Mouse (Mus musculus): ENCODE measurements around the gene Iqcd.

Gene Iqcd

DNA sequence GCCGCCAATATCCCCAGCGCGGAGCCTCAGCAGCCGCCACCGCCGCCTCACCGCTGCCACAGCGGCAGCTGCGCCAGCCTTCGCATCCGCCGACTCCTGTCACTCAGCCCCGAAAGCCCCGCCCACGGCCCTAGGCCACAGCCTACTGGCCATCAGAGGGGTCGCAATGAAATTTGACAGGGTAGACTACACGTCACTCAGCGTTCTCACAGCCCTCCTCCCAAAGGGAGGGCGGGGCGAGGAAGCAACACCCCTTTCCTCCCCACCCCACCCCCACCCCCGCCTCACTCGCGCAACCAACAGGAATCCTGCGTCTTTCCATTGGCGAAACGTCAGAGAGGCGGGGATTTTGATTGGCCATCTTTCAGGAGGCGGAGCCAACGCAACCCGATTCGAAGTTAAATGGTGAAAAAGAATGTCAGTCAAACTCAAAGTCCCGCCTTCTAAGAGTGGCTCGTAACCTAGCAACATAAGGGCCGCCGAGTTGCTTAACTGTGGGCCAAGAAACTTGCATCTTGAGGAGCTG, at the start of gene Iqcd, which contains the start of gene Tpcn1:
Iqcd (plus strand) TSS at position 448 of the 526 bp plus-strand sequence.
Tpcn1 (minus strand) TSS at position 105 of the 526 bp plus-strand sequence.
- peak; percentile 100 for DNase-seq (ENCODE audit: low read depth, low spot score)

DNA sequence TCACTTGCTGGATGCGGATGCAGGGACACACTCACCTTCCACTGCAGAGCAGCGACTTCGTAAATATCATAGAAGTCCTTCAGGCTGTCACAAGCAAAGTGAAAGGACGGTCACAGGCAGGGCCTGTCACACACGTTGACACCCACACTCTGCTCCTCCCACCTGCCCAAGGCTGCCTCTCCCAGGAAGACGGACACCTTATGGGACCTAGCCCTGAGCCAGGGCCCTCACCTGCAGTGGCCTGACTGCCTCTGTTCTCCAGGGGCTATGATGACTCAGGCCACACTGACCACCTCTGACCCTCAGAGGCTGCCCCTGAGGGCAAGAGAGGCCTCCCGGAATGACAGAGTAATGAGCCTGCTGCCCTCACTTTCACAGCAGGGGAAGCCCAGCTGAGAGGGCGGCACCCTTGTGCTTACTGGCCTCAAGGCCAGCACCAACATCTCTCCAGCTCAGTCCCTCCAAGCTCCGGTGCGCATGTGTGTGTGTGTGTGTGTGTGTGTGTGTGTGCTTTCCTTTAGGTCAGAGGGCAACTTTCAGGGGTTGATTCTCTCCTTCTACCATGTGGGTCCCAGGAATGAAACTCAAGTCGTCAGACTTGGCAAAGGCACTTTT, 40.5 kb upstream of the Iqcd start:
- no peak for DNase-seq (ENCODE audit: low read depth, low spot score)

DNA sequence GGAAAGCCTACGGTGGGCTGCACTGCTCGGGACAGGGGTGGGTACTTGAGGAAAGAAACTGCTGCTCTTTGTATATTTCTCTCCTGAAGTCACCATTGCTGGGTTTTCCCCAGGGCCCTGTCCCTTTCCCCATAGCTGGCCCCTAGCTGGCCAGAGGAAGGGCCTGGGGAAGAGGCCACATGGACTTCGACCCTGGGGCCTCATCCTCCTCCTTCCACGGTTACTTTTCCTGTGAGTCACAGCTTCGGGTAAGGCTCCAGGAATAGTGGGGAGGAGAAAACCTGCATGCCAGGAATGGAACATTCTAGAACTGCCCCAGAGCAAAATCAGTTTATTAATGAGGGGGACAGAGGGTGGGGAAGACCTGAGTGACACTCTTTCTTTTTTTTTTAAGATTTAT, 38.7 kb upstream of the Iqcd start:
- DNase-seq (ENCODE audit: low read depth, low spot score) = peak; percentile 30

DNA sequence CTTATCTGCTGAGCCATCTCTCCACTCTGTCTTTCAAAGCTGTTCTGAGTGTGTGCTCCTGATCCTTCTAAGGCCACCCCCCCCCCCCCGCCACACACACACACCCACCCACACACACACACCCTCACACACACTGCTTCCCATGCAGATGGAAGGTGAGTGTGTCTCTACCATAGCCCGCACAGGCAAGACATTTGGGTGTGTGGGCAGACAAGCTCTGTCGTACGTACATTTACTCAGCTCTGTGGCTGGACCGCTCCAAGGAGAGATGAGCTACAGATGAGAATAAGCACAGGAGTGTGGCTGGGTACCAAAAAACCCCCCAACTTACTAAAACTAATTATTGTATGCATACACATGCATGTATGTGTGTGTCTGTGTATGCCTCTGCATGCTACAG, 38.1 kb upstream of the Iqcd start:
- DNase-seq (ENCODE audit: low read depth, low spot score) = no peak

DNA sequence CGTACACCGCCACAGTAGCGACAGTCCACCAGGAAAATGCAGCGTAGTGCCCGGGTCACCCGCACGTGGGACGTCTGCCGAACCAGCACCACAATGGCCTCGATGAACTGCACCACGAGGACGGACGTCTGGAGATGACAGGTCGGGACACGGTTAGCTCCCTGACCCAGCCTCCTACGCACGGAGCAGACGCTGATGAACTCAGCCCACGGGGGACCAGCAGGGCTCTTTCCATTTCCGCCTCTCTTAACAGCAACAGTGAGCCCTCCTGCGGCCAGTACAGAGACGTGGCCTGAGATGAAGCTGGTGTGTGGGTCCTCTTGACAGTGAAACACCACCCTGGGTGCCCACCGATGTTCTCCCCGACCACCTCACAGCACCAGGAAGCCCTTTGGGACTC, 32.9 kb upstream of the Iqcd start:
- DNase-seq (ENCODE audit: low read depth, low spot score) = no peak

DNA sequence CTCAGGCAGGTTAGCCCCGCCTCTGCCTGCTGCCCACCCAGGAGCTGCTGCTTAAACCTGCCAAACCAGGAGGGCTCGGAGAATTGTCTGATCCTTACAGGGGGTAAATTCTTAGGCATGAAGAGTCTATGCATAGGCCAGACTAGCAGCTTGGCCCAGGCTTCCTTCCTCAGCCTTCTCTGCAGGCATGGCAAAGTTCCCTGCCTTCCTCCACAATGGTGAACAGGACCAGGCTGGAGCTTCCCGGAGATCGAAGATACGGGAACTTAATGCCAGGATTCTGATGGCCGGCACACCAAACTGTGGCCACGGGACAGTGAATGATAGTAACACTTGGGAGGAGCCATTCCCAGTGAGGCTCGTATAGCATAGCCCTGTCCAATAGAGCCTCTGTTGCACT, 30.8 kb upstream of the Iqcd start:
- no peak for DNase-seq (ENCODE audit: low read depth, low spot score)

DNA sequence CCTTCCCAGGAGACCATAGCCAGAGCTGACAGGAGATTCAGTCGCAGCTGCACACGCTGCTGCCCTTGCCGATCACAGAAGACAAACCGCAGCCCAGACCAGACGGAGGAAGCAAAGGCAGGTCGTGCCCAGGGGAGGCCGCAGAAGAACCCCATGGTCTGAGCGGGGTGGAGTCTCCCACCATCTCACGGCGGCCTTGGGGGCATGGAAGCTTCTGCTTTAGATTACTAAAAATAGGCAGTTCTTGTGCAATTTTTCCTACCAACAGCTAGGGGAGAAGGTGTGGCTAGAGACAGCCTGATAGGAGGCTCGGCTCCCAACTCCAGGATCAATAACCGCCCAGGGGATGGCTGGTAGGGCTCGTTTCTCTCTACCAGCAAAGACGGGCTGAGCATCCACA, 30.1 kb upstream of the Iqcd start:
- no peak for DNase-seq (ENCODE audit: low read depth, low spot score)

DNA sequence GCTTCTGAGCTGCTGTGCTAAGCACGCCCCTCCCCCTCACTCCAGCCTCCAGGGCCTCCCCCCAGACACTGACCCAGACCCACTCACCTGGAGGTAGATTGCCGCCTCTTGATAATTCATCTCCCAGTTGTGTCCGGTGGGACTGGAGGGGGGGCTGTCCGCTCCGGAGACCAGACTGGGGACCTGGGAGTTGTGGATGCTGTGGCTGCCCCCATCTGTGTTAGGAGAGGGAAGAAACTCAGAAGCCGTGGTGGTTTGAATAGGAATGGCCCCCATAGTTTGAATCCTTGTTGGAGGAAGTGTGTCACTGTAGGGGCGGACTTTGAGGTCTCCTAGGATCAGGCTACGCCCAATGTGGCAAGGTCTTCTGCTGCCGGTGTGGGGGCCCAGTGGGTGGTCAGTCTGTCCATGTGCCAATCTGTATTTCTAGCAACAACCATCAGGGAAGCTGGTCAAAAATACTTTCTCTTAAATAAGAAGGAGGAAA, 28.6 kb upstream of the Iqcd start:
- no peak for DNase-seq (ENCODE audit: low read depth, low spot score)

DNA sequence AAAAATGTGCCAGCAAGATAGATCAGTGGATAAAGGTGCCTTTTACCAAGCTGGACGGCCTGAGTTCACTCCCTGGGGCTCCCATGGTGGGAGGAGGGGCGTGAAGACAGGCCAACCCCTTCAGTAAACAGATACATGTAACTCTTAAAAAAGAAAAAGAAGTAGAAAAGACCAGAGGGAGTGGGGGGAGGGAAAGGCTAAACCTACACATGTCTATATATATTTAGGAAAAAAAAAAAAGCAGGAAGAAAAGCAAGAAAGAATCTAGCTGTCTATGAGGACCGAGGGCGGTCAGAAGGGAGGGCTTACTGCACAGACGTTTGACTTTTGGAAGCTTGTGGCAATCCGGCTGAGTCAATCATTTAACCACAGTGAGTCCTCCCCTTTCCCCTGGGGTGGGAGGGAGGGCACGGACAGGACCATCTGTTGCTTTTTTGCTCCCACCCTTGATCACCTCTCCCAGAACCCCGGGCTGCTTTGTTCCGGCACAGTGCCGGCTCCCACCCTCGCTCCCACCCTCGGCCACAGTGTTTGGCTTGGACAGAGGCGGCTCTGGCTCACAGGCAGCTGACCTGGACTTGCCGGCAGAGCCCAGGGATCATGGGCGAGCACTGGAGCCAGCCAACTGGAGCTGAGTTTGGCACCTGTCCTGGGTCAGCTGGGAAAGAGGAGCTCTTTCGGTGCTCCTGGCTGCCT, 28.1 kb upstream of the Iqcd start:
- DNase-seq (ENCODE audit: low read depth, low spot score) = peak; percentile 87

DNA sequence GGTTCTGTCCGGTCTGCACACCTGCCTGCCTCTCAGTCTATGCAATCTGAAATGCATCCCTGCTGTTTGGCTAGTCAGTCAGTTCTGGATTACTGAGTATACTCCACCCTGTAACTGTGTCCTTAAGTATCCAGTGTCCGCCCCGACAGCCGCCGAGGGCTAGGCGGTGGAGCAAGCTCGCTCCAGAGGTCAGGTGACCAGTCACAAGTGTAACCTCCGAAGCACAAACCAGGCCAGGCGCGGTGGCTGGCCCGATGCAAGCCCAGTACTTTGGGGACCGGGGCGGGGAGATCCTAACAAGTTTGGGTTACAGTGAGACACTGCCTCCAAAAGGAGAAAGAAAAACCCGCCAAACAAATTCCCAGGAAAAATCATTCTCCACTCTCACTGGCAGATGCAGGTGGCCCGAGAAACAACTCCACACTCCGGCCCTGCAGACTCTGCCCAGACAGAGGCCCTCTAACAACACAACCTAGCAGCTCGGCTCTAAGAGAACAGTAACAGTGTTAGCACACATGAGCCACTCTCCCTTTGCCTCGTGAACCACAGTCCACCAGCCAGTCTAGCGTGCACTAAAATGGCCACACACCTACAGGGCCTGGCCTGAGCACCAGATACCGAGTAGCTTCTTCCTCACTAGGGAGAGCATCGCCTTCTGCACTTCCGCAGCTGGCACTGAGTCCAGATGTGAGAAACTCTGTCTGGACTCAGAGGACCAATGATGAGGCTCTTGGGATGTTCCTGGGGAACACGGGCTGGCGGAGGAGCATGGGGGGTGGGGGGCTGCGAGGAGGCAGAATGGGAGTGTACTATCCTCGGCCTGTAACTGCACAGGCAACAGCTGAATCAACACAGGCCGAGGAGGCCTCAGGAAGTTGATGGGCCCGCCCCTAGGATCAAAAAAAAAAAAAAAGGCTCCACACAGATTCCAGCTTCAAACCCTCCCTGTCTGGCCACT, 25.6 kb upstream of the Iqcd start:
- peak; percentile 68 for DNase-seq (ENCODE audit: low read depth, low spot score)

DNA sequence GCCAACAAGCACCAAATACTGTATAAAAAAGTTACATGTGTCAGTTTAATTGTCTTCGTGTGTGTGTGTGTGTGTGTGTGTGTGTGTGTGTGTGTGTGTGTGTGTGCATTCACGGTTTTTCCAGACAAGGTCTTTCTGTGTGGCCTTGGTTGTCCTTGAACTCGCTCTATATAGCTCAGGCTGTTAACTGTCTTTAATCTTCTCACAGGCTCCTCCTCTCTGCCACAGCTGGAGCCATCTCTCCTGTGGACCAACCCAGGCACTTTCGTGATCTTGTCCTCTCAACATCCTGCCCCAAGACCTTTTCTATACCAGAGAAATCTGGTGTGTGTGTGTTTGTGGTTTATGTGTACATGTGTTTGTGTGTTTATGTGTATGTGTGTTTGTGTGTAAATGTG, 24.9 kb upstream of the Iqcd start:
- no peak for DNase-seq (ENCODE audit: low read depth, low spot score)

DNA sequence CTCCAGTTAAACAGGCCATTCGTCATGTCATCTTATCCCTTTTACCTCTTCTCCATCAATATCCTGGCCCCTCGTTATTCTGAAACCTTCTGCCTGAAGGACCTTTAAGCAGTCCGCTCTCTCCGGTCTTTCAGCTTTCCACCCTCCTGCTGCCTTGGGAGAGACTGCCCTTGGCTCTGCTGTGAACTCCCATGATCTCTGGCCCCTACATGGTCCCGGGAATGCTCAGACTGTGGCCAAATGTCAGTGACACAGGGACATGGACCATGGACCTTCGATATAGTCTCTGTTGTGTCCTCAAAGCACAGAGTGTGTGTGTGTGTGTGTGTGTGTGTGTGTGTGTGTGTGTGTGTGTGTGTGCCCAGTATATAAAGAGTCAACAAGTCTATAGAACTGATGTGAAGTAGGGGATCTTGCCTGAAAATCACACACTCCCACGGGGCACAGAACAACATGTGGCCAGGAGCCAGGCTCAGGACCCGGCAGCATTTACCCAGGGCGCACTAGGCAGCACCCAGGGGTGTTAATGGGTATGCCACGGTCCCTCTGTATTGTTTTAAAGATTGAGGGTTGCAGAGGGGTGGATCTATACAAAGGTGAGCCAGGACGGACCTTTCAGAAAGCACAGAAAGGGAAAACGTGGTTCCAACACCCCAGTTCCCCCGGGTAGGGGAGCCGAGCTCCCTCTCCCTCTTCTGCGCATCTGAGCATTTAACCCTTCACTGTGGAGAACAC, 23.5 kb upstream of the Iqcd start:
- DNase-seq (ENCODE audit: low read depth, low spot score) = no peak

DNA sequence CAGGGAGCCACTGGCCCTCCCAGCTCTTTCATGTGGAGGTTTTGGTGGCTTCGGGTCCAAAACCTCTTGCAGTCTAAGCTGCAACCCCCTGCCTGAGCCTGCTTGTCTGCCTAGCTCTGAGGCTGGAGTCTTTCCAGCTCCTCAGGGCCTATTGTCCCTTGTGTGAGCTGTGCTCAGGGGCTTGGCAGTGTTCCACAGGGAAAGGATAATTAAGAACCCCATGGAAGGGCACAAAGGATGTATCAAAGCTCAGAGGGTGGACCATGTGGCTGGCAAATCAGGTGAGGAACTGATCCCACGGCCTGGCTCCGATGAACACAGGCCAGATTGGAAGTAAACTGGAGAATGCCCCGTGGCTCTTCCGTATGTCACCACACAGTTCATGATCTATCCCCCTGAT, 22.7 kb upstream of the Iqcd start:
- no peak for DNase-seq (ENCODE audit: low read depth, low spot score)

DNA sequence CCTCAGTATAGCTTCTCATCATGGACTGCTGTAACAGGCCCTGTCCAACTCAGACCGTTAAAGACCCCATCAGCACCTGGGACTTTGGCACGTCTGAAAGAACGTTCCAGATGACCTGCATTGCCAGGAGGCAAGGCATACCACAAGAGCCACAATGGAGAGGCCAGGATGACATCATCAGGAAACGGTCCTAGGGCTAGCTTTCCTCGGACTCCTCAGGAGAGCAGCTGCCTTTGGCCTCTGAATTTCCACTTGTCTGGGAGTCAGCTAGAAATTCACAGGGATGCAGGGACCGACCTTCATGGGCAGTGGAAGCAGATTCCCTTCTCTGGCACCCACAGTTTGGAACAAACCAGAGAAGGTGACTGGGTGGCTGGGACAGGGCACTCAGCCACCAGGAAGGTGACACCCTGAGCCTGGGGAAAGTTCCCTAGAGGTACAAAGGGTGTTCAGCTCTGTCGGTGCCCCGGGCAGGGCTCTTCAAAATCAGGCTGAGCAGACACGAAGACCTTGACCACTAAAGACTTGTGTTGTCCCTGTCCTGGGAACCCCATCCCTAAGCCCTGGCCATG, 22.0 kb upstream of the Iqcd start:
- DNase-seq (ENCODE audit: low read depth, low spot score) = peak; percentile 51

DNA sequence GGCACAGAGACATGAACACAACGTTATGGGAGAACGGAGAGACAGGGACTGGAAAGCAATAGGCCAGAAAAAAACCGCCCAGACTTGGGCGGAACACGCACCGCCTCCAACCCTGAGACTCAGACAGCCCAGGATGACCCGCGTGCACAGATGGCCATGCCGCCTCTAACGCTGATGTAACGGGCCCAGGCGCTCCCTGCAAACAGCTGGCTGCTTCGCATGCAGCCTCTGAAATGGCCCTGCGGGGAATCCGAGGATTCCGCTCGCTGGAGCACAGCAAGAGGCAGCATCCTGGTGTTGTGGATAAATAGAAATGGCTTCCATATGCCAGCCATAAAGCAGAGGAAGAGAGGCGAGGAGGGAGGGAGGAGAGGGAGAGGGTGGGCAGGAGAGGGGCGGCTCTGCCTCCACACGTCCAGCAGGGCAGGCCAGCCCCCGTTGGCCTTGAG, 21.5 kb upstream of the Iqcd start:
- DNase-seq (ENCODE audit: low read depth, low spot score) = no peak

DNA sequence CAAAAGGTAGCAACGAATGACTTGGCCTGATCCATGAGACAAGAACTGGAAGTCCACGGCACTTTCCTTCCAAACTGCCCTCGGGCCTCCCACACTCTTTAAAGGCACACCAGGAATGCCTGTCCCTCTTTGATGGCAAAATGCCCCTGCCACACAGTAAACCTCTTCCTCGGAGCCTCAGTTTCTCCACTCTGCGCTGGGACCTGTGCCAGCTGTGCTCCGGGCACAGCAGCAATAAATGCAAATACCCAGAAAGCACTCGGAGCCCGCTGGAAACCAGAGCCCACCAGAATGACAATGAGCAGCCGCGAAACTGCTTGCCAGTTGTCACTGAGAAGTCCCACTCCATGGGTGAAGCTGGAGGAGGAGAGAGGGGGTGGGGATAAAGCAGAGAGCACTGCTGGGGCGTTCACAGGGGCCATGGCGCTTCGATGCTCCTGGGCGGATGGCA, 21.0 kb upstream of the Iqcd start:
- no peak for DNase-seq (ENCODE audit: low read depth, low spot score)

DNA sequence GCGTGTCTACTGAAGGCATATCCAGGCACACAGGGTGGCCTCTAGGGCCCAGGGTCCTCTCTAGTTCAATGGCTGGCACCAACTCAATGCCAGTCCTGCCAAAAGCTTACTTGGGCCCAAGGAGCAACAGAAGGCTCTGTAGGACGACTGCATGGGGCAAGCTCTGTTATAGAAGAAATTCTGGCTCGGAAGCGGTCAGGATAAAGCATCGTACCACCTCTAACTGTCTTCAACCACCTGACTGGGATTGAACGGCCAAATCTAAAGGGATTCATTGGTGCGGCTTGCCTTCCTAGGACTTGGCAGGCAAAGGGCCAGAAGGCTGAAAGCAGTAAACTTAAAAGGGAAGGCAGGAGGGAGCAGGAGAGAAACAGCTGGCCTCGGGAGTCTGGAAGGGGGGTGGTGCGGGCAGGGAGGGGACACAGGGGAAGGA, 20.5 kb upstream of the Iqcd start:
- no peak for DNase-seq (ENCODE audit: low read depth, low spot score)

DNA sequence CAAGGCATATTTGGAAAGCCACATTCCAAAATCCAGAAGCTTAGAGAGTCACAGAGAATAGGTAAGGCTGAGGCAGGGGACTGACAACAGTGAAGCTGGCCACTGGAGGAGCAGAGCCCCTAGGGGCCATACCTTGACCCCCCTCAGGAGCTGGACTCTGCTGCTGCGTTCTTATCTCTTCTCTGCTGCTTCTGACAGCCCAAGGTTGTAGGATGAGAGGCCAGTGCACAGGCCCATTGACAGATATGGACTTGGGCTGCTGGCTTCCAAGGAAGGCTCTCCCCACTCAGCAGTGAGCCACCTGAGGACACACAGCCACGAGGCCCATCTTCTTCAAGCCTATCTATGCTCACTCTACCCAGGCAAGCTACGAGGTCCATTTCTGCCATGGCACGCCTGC, 19.9 kb upstream of the Iqcd start:
- no peak for DNase-seq (ENCODE audit: low read depth, low spot score)

DNA sequence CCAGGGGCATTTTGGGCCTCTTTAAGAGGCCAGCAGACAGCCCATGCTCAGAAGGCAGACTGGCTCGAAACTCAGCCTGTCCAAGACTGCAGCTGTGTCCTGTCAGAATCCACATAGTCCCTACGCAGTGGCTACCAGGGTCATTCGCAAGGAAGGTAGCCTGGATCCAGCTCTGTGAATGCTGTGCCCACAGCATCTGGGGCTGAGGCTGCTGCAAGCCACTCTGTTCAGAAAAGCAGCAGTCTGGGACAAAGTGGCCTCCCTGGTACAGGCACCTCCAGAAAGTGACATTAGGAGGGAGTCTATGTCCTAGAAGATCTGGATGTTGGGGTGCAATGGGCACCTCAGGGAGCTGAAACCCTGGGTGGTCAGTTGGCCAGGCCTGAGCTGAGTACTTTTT, 19.0 kb upstream of the Iqcd start:
- DNase-seq (ENCODE audit: low read depth, low spot score) = no peak

DNA sequence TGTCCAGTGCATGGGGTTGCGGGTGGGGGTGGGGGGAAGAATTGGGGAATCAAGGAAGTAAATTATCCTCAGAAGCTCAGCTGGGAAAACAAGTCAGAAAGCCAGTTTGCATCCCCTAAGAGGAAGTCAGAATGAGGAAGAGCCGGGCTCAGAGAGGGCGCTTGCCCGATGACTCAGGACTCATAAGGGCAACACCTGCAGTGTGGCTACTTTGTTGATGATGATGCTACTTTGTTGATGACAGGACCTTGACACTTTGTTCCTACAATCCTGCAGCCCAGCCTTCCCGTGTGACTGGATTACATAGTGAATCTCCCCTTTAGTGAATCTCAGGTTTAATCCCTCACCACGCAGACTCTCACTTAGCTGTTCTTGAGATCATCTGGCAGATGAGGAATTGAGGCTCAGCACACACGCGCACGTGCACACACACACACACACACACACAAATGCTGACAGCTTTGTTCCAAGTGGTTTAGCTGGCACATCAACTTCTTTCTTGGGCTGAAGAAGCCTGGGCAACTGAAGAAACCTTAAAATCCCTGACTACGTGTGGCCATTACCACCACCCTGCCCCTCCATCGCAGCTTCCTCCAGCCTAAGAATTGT, 18.4 kb upstream of the Iqcd start:
- DNase-seq (ENCODE audit: low read depth, low spot score) = no peak
